Mouse (Mus musculus): ENCODE measurements at regions not wholly inside any gene's neighbourhood (a gene's known extent, or its start where the extent isn't known, plus 50 kb on each side); places are given as distances from the start of the nearest gene placed in this dataset.

DNA sequence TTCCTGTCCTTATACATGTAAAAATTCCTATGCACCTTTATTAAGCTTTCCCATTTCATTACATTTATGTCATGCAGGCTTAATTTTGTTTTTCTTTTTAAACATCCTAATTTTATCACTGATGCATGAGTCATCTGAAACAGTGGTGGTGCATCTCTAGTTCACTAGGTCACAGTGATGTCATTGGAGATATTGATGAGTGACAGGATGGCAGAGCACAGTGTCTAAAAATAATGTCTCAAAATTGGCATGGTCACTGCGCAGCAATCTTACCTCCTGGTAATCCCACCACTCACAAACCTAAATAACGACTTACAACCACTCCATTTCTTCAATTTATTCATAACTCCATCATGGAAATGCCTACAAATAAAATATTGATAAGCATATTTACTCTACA is 280.9 kb upstream of the Tmem229a start:
- H3K4me1 ChIP-seq (ENCODE audit: control insufficient read depth in 1 of 2, insufficient read depth in 2 of 2, low read length in 2 of 2), result no peaks in the 10 kb centered on the region
- H3K27ac ChIP-seq (ENCODE audit: control insufficient read depth, low read depth, low read length), result no peak overlapping the region
- H3K79me2 ChIP-seq (ENCODE audit: control insufficient read depth, insufficient read depth, low read length, poor library complexity), result no peaks in the 10 kb centered on the region
- H3K4me3 ChIP-seq (ENCODE audit: control insufficient read depth in 1 of 2, insufficient read depth in 1 of 2, low read depth in 2 of 2, low read length in 2 of 2), result no peak overlapping the region
- TF ChIP-seq NELFE (IDR thresholded peaks at IDR 0.05; ENCODE audit: low read depth, low read length), result no peak
- TF ChIP-seq RAD21 (IDR thresholded peaks at IDR 0.05; ENCODE audit: low read depth, low read length), result no peak
- TF ChIP-seq HCFC1 (IDR thresholded peaks at IDR 0.05; ENCODE audit: low read depth, low read length), result no peak
- TF ChIP-seq TBP (IDR thresholded peaks at IDR 0.05; ENCODE audit: low read depth, low read length), result no peak
- TF ChIP-seq MEF2A (IDR thresholded peaks at IDR 0.05; ENCODE audit: extremely low read depth, insufficient replicate concordance, low read depth, low read length, poor library complexity, severe bottlenecking), result no peak
- TF ChIP-seq NRF1 (IDR thresholded peaks at IDR 0.05; ENCODE audit: insufficient read depth, low read depth, low read length, poor library complexity, severe bottlenecking), result no peak
- no peak for TF ChIP-seq ZMIZ1 (IDR thresholded peaks at IDR 0.05; ENCODE audit: low read depth, low read length)
- no peak for TF ChIP-seq TCF12 (IDR thresholded peaks at IDR 0.05; ENCODE audit: low read depth, low read length)
- TF ChIP-seq SIN3A (IDR thresholded peaks at IDR 0.05; ENCODE audit: low read length), result no peak
- no peak for TF ChIP-seq ZC3H11A (IDR thresholded peaks at IDR 0.05; ENCODE audit: low read depth, low read length)
- TF ChIP-seq CHD1 (IDR thresholded peaks at IDR 0.05; ENCODE audit: low read depth, low read length), result no peak
- TF ChIP-seq MXI1 (IDR thresholded peaks at IDR 0.05; ENCODE audit: low read depth, low read length), result no peak
- no peak for TF ChIP-seq UBTF (IDR thresholded peaks at IDR 0.05; ENCODE audit: borderline replicate concordance, insufficient read depth, low read depth, low read length)
- no peak for TF ChIP-seq JUND (IDR thresholded peaks at IDR 0.05; ENCODE audit: low read depth, low read length)
- TF ChIP-seq TAL1 (IDR thresholded peaks at IDR 0.05; ENCODE audit: low read length), result no peak
- no peak for TF ChIP-seq CTCF (IDR thresholded peaks at IDR 0.05 in 2 of 3, conservative IDR thresholded peaks at IDR 0.05 in 1 of 3; ENCODE audit: control insufficient read depth in 1 of 3, insufficient read depth in 1 of 3, low read depth in 2 of 3, low read length in 3 of 3, poor library complexity in 1 of 3, severe bottlenecking in 1 of 3)
- TF ChIP-seq USF1 (IDR thresholded peaks at IDR 0.05; ENCODE audit: low read depth, low read length), result no peak
- H3K9ac ChIP-seq (ENCODE audit: control insufficient read depth, low read depth, low read length, poor library complexity, severe bottlenecking), result no peak overlapping the region
- DNase-seq (ENCODE audit: low read depth, low spot score), result no peak
- H3K36me3 ChIP-seq (ENCODE audit: control insufficient read depth in 1 of 2, insufficient read depth in 2 of 2, low read length in 2 of 2), result no peaks in the 10 kb centered on the region
- no peaks in the 10 kb centered on the region for H3K9me3 ChIP-seq (replicated peaks; ENCODE audit: insufficient read depth, low read length)
- no peaks in the 10 kb centered on the region for H3K27me3 ChIP-seq (ENCODE audit: control insufficient read depth in 1 of 2, insufficient read depth in 2 of 2, low read length in 2 of 2)

GRCm38 (mm10) chr6:25236616-25237015 is 280.5 kb upstream of the Tmem229a start:
- no peak overlapping the region for H3K27ac ChIP-seq (ENCODE audit: control insufficient read depth, low read depth, low read length)
- no peaks in the 10 kb centered on the region for H3K79me2 ChIP-seq (ENCODE audit: control insufficient read depth, insufficient read depth, low read length, poor library complexity)
- H3K27me3 ChIP-seq (ENCODE audit: control insufficient read depth in 1 of 2, insufficient read depth in 2 of 2, low read length in 2 of 2), result no peaks in the 10 kb centered on the region
- DNase-seq (ENCODE audit: low read depth, low spot score), result no peak
- no peak overlapping the region for H3K4me3 ChIP-seq (ENCODE audit: control insufficient read depth in 1 of 2, insufficient read depth in 1 of 2, low read depth in 2 of 2, low read length in 2 of 2)
- H3K9ac ChIP-seq (ENCODE audit: control insufficient read depth, low read depth, low read length, poor library complexity, severe bottlenecking), result no peak overlapping the region
- no peaks in the 10 kb centered on the region for H3K36me3 ChIP-seq (ENCODE audit: control insufficient read depth in 1 of 2, insufficient read depth in 2 of 2, low read length in 2 of 2)
- H3K4me1 ChIP-seq (ENCODE audit: control insufficient read depth in 1 of 2, insufficient read depth in 2 of 2, low read length in 2 of 2), result no peaks in the 10 kb centered on the region
- H3K9me3 ChIP-seq (replicated peaks; ENCODE audit: insufficient read depth, low read length), result no peaks in the 10 kb centered on the region
- TF ChIP-seq MEF2A (IDR thresholded peaks at IDR 0.05; ENCODE audit: extremely low read depth, insufficient replicate concordance, low read depth, low read length, poor library complexity, severe bottlenecking), result no peak
- TF ChIP-seq MAX (IDR thresholded peaks at IDR 0.05; ENCODE audit: low read length), result no peak
- TF ChIP-seq MAZ (IDR thresholded peaks at IDR 0.05; ENCODE audit: low read depth, low read length), result no peak
- no peak for TF ChIP-seq NRF1 (IDR thresholded peaks at IDR 0.05; ENCODE audit: insufficient read depth, low read depth, low read length, poor library complexity, severe bottlenecking)
